Mouse (Mus musculus) ES-CJ7 (cell line): ENCODE measurements around the gene Epha7.

Source experiments
- DNase-seq: peaks from one replicate; pipeline ENCODE4 v3.0.0; 2011; ENCODE audit warnings: low read depth, low spot score

The Epha7 gene

DNA sequence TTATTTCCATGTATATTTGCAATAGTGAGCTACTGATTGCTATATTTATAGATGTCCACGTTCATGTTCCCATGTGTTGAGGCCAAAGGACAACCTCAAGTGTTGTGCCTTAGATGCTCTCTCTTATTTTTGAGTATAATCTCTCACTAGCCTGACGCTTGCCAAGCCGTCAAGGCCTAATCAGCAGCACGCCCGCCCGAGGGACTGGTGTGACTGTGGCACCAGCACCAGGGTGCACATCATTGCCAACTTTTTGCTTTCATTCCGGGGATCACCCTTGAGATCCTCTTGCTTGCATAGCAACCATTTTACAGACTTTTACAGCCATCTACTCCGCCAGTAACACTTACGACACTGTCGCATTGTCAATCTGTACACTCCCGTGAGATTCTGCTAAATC, 86.9 kb downstream of the Epha7 start:
- DNase-seq: no peak

DNA sequence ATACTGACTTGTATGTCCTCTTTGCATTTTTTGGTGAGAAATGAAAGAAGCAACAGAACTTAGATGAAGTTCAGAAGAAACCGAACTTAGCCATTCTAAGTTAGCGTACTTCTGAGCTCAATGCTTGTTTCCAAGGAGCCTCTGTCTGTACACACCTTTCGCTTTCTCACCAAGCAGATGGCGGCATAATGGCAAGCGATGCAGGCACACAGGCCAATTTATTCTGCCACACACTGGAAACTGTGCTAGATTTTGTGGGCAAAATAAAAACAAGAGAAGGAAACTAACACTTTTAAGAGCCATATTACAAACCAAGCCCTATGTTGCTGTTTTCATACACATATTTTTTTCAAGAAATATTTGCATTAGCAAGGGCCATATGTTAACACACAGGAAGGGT, 88.6 kb downstream of the Epha7 start:
- DNase-seq: no peak

- DNase-seq: no peak
These were observed 89.2 kb downstream of the Epha7 start for GRCm38 (mm10) chr4:28902004-28902704.

GRCm38 (mm10) chr4:28906985-28907384, 94.1 kb downstream of the Epha7 start:
- DNase-seq: no peak

DNA sequence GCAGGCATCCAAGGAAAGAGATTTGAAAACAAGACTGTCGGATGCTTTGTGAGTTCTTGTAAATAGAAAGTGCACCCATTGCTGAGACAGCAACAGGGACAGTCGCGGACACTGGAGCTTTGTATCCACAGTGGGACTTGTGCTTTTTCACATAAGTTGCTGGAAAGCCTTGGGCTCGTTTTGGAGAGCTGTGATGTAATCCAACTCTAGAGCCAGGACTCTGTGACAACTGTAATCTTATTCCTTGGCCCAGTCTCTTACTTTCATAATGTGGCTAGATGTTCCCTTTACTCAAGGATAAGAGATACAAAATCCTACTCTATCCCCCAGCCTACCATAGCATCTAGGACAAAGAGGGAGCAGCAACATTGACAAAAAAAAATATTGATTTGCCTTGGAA, 97.2 kb downstream of the Epha7 start:
- DNase-seq: no peak

- no peak for DNase-seq
These were observed 99.1 kb downstream of the Epha7 start for GRCm38 (mm10) chr4:28912028-28912427.

DNA sequence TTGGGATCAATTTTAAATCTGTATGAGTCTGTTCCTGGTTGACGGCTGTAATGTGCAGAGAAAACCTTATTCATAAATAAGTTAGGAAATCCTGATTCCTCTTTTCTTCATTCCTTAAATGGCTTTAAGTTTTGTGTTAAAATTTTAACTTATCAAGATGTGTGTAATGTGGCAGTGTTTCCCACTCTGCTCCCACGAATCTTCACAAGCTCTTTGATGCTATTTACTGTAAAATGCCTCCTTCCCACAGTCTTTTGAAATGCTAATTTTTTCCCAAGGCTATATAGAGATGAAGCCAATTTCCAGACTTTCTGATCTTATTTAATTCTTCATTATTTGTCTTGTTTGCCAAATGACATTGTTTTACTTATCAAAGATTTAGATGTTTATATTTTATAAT, 100.7 kb downstream of the Epha7 start:
- no peak for DNase-seq

DNA sequence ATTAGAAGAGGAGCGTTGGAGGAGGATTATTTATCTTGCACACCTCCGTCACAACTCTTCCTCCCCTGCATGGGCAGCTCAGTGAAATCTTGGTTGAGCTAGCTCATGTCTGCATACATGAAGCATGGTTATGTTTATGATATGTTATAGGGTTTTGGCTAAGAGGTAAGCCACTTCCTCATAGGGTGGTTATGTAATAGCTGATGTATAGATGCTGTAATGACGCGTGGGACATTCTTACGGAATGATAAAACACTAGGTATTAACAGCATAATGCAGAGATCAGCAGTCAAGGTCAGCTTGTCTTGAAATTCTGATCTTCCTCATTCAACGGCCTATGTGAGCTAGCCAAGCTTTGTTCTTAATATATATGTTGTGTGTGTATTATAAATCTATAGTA, 107.7 kb downstream of the Epha7 start:
- DNase-seq: no peak

- DNase-seq: no peak
These were observed 113.1 kb downstream of the Epha7 start for GRCm38 (mm10) chr4:28926072-28926471.

GRCm38 (mm10) chr4:28933431-28933830, 120.5 kb downstream of the Epha7 start:
- DNase-seq: no peak

DNA sequence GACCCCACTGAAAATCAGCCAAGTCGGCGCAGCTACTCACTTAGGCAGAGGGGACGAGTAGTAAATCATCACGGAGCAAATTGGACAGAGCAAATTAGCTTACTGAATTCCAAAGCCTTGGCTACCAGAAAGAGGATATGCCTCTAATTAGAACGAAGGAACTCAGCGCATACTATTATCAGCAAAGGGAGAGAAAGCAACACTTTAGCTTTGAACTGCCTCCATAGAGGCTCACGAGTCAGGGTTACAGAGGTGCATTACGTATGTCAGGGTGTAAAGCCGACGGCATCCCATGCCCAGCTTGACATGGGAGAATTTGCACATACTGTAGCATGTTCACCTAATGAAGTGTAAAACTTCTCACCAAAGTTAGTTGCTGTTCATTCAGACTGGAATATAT, 121.9 kb downstream of the Epha7 start:
- no peak for DNase-seq

GRCm38 (mm10) chr4:28935567-28935966, 122.6 kb downstream of the Epha7 start:
- no peak for DNase-seq

DNA sequence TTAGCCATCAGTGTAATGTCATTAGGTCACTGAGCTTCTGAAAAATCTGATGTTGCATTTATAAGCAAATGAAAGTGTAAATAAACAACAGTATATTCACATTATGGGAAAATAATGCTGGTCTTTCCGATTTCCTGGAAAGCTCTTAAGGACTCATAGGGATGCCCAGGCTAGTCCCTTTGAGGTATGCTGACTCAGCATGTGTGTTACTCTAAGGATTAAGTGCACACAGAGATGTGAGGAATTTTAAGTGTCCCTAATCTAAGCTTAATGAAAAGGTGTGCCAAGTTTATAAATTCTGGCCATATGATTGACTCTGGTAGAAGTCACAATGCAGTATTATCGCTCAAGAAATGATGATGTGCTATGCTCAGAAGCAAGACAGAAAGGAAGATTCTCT, 127.8 kb downstream of the Epha7 start:
- no peak for DNase-seq

DNA sequence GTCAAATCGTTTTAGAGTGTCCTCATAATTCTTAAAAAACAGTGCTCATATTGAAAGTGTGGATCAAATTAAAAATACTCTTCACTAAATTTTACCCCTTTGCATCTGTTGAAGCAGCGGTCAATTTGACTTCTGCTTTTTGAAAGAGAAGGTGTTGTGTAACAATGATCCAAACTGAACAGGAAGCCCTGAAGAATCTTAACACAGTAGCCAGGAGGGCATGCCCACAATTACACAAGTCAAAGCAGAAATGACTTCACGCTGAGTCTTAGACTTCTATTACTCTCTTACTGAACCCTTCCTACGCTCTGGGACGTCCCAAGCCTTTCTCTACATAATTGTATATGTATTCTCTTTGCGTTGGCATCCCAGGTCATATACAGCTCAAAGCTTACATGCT, 131.3 kb downstream of the Epha7 start:
- no peak for DNase-seq

- DNase-seq: no peak
These were observed 148.1 kb downstream of the Epha7 start for GRCm38 (mm10) chr4:28960889-28961560.

- peak; percentile 87 for DNase-seq
These were observed 154.8 kb downstream of the Epha7 start for GRCm38 (mm10) chr4:28967584-28968315.

GRCm38 (mm10) chr4:28998462-28999286, 185.7 kb downstream of the Epha7 start:
- no peak for DNase-seq

GRCm38 (mm10) chr4:28999287-28999595, 186.3 kb downstream of the Epha7 start:
- no peak for DNase-seq

DNA sequence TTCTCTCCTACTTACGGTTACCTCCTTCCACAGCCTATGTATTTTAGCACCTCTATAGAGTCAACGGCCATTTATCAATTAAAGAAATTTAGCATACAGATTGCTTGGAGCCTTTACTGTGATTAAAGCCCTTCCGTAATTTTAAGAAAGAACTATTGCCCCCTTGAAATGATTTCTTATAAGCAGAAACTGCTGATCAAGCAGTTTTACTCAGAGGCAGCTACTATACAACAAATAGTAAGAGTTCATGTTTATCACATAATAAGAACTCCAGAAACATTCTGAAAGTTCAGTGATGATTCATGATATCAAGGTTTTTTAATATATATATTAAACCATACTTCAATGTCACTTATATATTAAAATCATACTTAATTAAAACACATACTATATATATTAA, 197.4 kb downstream of the Epha7 start:
- no peak for DNase-seq
